ENCODE assay signal across 12 mouse cellular contexts in genomic region chr17:15378413-15379109, GRCm38 (mm10). TPM values are rescaled to one million over a fixed set of nuclear protein-coding genes. Genes with fewer than 3 reads are reported as not detected.
DNase-seq lines count a peak whose midpoint lies in the region; ATAC-seq lines count a peak whose summit lies in the region.
"Had no signal": no experiment of that assay in that cellular context is flagged by ENCODE, and none has a peak within 500 bp of the region (broad histone marks: within the 10 kb centered on the region; RNA-seq: fewer than 3 reads in every experiment).

No protein-coding gene starts in this region.

- 0 out of 2 replicates have a peak, but pooled peaks cover 2% of the 10 kb centered on the region for H3K36me3 ChIP-seq in forebrain, embryonic 13.5 days (ENCODE audit: poor library complexity, severe bottlenecking)
- no peaks in the 10 kb centered on the region for H3K36me3 ChIP-seq in hindbrain, embryonic 16.5 days (ENCODE audit: control insufficient read depth, insufficient read depth, low read length)
- H3K36me3 ChIP-seq in neural tube, embryonic 12.5 days, result no peaks in the 10 kb centered on the region; the same call in 1 of the 2 replicates
- H3K36me3 ChIP-seq: heart, embryonic 15.5 days had no signal

- DNase-seq in embryo, embryonic 9.5 days (ENCODE audit: extremely low spot score), result peak; percentile 52
- no peak for DNase-seq in left cerebral cortex, postnatal 10 days (ENCODE audit: extremely low spot score in 1 of 2, low spot score in 2 of 2)
- no peak for DNase-seq in cerebellum, postnatal 14 days
- DNase-seq in adrenal gland, adult 2 months, result no peak
- DNase-seq in adrenal gland, adult 18-20 months (ENCODE audit: low spot score in 2 of 2), result no peak
- DNase-seq: right cerebral cortex, postnatal 25 days had no signal

- no peak for ATAC-seq in forebrain, embryonic 13.5 days
- no peak for ATAC-seq in hindbrain, embryonic 16.5 days
- peak; percentile 5; the same call in 1 of the 2 replicates for ATAC-seq in neural tube, embryonic 12.5 days (ENCODE audit: low FRiP score, low read depth)

- H3K4me2 ChIP-seq in forebrain, embryonic 13.5 days, result peak overlapping the region; percentile 89
- 0 out of 2 replicates have a peak overlapping the region, but pooled peaks have one; percentile 2 for H3K4me2 ChIP-seq in hindbrain, embryonic 16.5 days (ENCODE audit: low read length)
- peak overlapping the region; percentile 88 for H3K4me2 ChIP-seq in neural tube, embryonic 12.5 days (replicated peaks)

- H3K9me3 ChIP-seq in forebrain, embryonic 13.5 days (replicated peaks), result no peaks in the 10 kb centered on the region
- no peaks in the 10 kb centered on the region for H3K9me3 ChIP-seq in hindbrain, embryonic 16.5 days (ENCODE audit: control insufficient read depth, low read length)
- H3K9me3 ChIP-seq in neural tube, embryonic 12.5 days, result no peaks in the 10 kb centered on the region
- H3K9me3 ChIP-seq: heart, embryonic 15.5 days had no signal

- WGBS in forebrain, embryonic 13.5 days, result 1% methylated on average over 15 of the region's 15 CpGs
- WGBS in hindbrain, embryonic 16.5 days, result 6% methylated on average over 15 of the region's 15 CpGs
- under 1% methylated on average over 15 of the region's 15 CpGs for WGBS in neural tube, embryonic 12.5 days

- peak overlapping the region; percentile 98 for H3K27ac ChIP-seq in forebrain, embryonic 13.5 days
- H3K27ac ChIP-seq in hindbrain, embryonic 16.5 days (ENCODE audit: low read depth, low read length), result no peak overlapping the region
- H3K27ac ChIP-seq in neural tube, embryonic 12.5 days, result no peak overlapping the region
- H3K27ac ChIP-seq: heart, embryonic 15.5 days; liver, embryonic 14.5 days; macrophage had no signal

- no peaks in the 10 kb centered on the region for H3K27me3 ChIP-seq in forebrain, embryonic 13.5 days
- H3K27me3 ChIP-seq in hindbrain, embryonic 16.5 days (replicated peaks; ENCODE audit: control insufficient read depth, insufficient read depth, low read length), result no peaks in the 10 kb centered on the region; the same call in 1 of the 2 replicates
- H3K27me3 ChIP-seq in neural tube, embryonic 12.5 days (replicated peaks), result peaks cover 10% of the 10 kb centered on the region; the same call in 1 of the 2 replicates

- peak overlapping the region; percentile 30; the same call in 1 of the 2 replicates for H3K9ac ChIP-seq in forebrain, embryonic 13.5 days
- no peak overlapping the region for H3K9ac ChIP-seq in hindbrain, embryonic 16.5 days (ENCODE audit: low read depth, low read length)
- H3K9ac ChIP-seq in neural tube, embryonic 12.5 days, result no peak overlapping the region
- H3K9ac ChIP-seq: heart, embryonic 15.5 days; liver, embryonic 14.5 days had no signal

- intact Hi-C loops in left cerebral cortex, postnatal 10 days (cut with DNase I), result loop anchor here (1.0 to 5.0 kb wide), 2 partner anchors 196 to 313 kb away; no protein-coding TSS in a partner anchor

- H3K4me3 ChIP-seq in forebrain, embryonic 13.5 days, result no peak overlapping the region; the same call in 1 of the 2 replicates
- no peak overlapping the region for H3K4me3 ChIP-seq in hindbrain, embryonic 16.5 days (ENCODE audit: low read length)
- H3K4me3 ChIP-seq in neural tube, embryonic 12.5 days, result no peak overlapping the region
- H3K4me3 ChIP-seq: heart, embryonic 15.5 days had no signal

- peaks cover 70% of the 10 kb centered on the region for H3K4me1 ChIP-seq in forebrain, embryonic 13.5 days
- H3K4me1 ChIP-seq in hindbrain, embryonic 16.5 days (ENCODE audit: control insufficient read depth, insufficient read depth, low read depth, low read length), result peaks cover 39% of the 10 kb centered on the region
- peaks cover 65% of the 10 kb centered on the region for H3K4me1 ChIP-seq in neural tube, embryonic 12.5 days

RNA-seq across cellular contexts. Expression of gene Dll1, which starts 1.9 kb away (rescaled TPM):
- 57.4 and 65.5 TPM in 2 replicates for polyA plus RNA-seq in forebrain, embryonic 13.5 days (2015; fragmentation: Nextera tagmentation; extraction: Ambion mirVana)
- polyA plus RNA-seq in hindbrain, embryonic 16.5 days (2015; fragmentation: Nextera tagmentation; extraction: Ambion mirVana), result 16.3 and 17.7 TPM in 2 replicates
- polyA plus RNA-seq in neural tube, embryonic 12.5 days (2016; fragmentation: Nextera tagmentation; extraction: Ambion mirVana), result 77.5 and 80.4 TPM in 2 replicates
- 10 to 100 TPM; 10.6 to 12.0 TPM for total RNA-seq in left cerebral cortex, postnatal 10 days (2021)
- 1 to 10 TPM; 4.2 to 4.6 TPM for total RNA-seq in adrenal gland, adult 2 months (2021)
- 9.8 and 12.6 TPM in 2 replicates for polyA plus RNA-seq in adrenal gland, adult 2 months (2012; rRNA removed)
- total RNA-seq in adrenal gland, adult 18-20 months (2021), result 1 to 10 TPM; 4.1 to 7.0 TPM

RNA-seq across cellular contexts. Expression of gene Fam120b, which starts 17.4 kb away (rescaled TPM):
- polyA plus RNA-seq in forebrain, embryonic 13.5 days (2015; fragmentation: Nextera tagmentation; extraction: Ambion mirVana), result 37.1 and 42.2 TPM in 2 replicates
- polyA plus RNA-seq in hindbrain, embryonic 16.5 days (2015; fragmentation: Nextera tagmentation; extraction: Ambion mirVana), result 45.8 and 48.0 TPM in 2 replicates
- polyA plus RNA-seq in neural tube, embryonic 12.5 days (2016; fragmentation: Nextera tagmentation; extraction: Ambion mirVana), result 40.8 and 44.5 TPM in 2 replicates
- 10 to 100 TPM; 33.5 to 35.8 TPM for total RNA-seq in left cerebral cortex, postnatal 10 days (2021)
- total RNA-seq in adrenal gland, adult 2 months (2021), result 10 to 100 TPM; 19.8 to 21.8 TPM
- polyA plus RNA-seq in adrenal gland, adult 2 months (2012; rRNA removed), result 6.7 and 8.5 TPM in 2 replicates
- total RNA-seq in adrenal gland, adult 18-20 months (2021), result 10 to 100 TPM; 19.9 to 22.1 TPM

Comparison
In these comparisons a context has a peak if more than half of its experiments do, and no peak if none do; other contexts are left out.
1. H3K4me2 ChIP-seq: peak in every context shown above with its lines; median percentile 89 in forebrain, embryonic 13.5 days; 88 in neural tube, embryonic 12.5 days; 2 in hindbrain, embryonic 16.5 days.